Mouse (Mus musculus): Measurements from ENCODE around the gene Zswim5. TPM values are rescaled to one million over a fixed set of nuclear protein-coding genes. Genes with fewer than 3 reads are reported as not detected.

The Zswim5 gene
- polyA plus RNA-seq, 1 experiment = 6.3 TPM

GRCm38 (mm10) chr4:116999513-117000154 is 122.5 kb downstream of the Zswim5 start:
- Histone ChIP-seq H3K4me1 (ENCODE audit: control insufficient read depth, insufficient read depth, low read length) (no peaks in the 10 kb centered on the region), H3K4me3 (ENCODE audit: insufficient read depth, low read length) (no peak overlapping the region), H3K27ac (ENCODE audit: insufficient read depth, low read length) (no peak overlapping the region)
- TF ChIP-seq POLR2A (IDR thresholded peaks at IDR 0.05; ENCODE audit: extremely low read depth, insufficient read depth, low read length) = no peak
- TF ChIP-seq CTCF (IDR thresholded peaks at IDR 0.05; ENCODE audit: extremely low read depth, insufficient read depth, low read length) = no peak

GRCm38 (mm10) chr4:117001957-117002356 is 124.8 kb downstream of the Zswim5 start:
- H3K27ac ChIP-seq (ENCODE audit: insufficient read depth, low read length) = no peak overlapping the region
- no peak overlapping the region for H3K4me3 ChIP-seq (ENCODE audit: insufficient read depth, low read length)
- H3K4me1 ChIP-seq (ENCODE audit: control insufficient read depth, insufficient read depth, low read length) = no peaks in the 10 kb centered on the region
- TF ChIP-seq POLR2A (IDR thresholded peaks at IDR 0.05; ENCODE audit: extremely low read depth, insufficient read depth, low read length) (no peak), CTCF (IDR thresholded peaks at IDR 0.05; ENCODE audit: extremely low read depth, insufficient read depth, low read length) (no peak)

GRCm38 (mm10) chr4:117002543-117003521 is 125.7 kb downstream of the Zswim5 start:
- H3K27ac ChIP-seq (ENCODE audit: insufficient read depth, low read length) = no peak overlapping the region
- no peaks in the 10 kb centered on the region for H3K4me1 ChIP-seq (ENCODE audit: control insufficient read depth, insufficient read depth, low read length)
- TF ChIP-seq CTCF (IDR thresholded peaks at IDR 0.05; ENCODE audit: extremely low read depth, insufficient read depth, low read length) (peak; percentile 82), POLR2A (IDR thresholded peaks at IDR 0.05; ENCODE audit: extremely low read depth, insufficient read depth, low read length) (no peak)
- H3K4me3 ChIP-seq (ENCODE audit: insufficient read depth, low read length) = no peak overlapping the region

- TF ChIP-seq POLR2A (IDR thresholded peaks at IDR 0.05; ENCODE audit: extremely low read depth, insufficient read depth, low read length) = no peak
- H3K4me1 ChIP-seq (ENCODE audit: control insufficient read depth, insufficient read depth, low read length) = no peaks in the 10 kb centered on the region
These were observed 127.5 kb downstream of the Zswim5 start for GRCm38 (mm10) chr4:117004649-117005048.

GRCm38 (mm10) chr4:117005611-117006400 is 128.6 kb downstream of the Zswim5 start:
- TF ChIP-seq POLR2A (IDR thresholded peaks at IDR 0.05; ENCODE audit: extremely low read depth, insufficient read depth, low read length) = no peak
- no peak overlapping the region for H3K4me3 ChIP-seq (ENCODE audit: insufficient read depth, low read length)
- H3K27ac ChIP-seq (ENCODE audit: insufficient read depth, low read length) = no peak overlapping the region
- H3K4me1 ChIP-seq (ENCODE audit: control insufficient read depth, insufficient read depth, low read length) = no peaks in the 10 kb centered on the region

More at GRCm38 (mm10) chr4:117004649-117005048, 127.5 kb downstream of the Zswim5 start:
- Histone ChIP-seq H3K4me3 (ENCODE audit: insufficient read depth, low read length) (no peak overlapping the region), H3K27ac (ENCODE audit: insufficient read depth, low read length) (no peak overlapping the region)

GRCm38 (mm10) chr4:117007058-117007457 is 129.9 kb downstream of the Zswim5 start:
- Histone ChIP-seq H3K27ac (ENCODE audit: insufficient read depth, low read length) (no peak overlapping the region), H3K4me1 (ENCODE audit: control insufficient read depth, insufficient read depth, low read length) (no peaks in the 10 kb centered on the region), H3K4me3 (ENCODE audit: insufficient read depth, low read length) (no peak overlapping the region)
- TF ChIP-seq POLR2A (IDR thresholded peaks at IDR 0.05; ENCODE audit: extremely low read depth, insufficient read depth, low read length) = no peak
- TF ChIP-seq CTCF (IDR thresholded peaks at IDR 0.05; ENCODE audit: extremely low read depth, insufficient read depth, low read length) = no peak

GRCm38 (mm10) chr4:117010231-117010630 is 133.1 kb downstream of the Zswim5 start:
- no peak overlapping the region for H3K4me3 ChIP-seq (ENCODE audit: insufficient read depth, low read length)
- TF ChIP-seq POLR2A (IDR thresholded peaks at IDR 0.05; ENCODE audit: extremely low read depth, insufficient read depth, low read length) (no peak), CTCF (IDR thresholded peaks at IDR 0.05; ENCODE audit: extremely low read depth, insufficient read depth, low read length) (no peak)
- no peak overlapping the region for H3K27ac ChIP-seq (ENCODE audit: insufficient read depth, low read length)

GRCm38 (mm10) chr4:117013596-117013995 is 136.4 kb downstream of the Zswim5 start:
- H3K4me1 ChIP-seq (ENCODE audit: control insufficient read depth, insufficient read depth, low read length) = no peaks in the 10 kb centered on the region
- TF ChIP-seq CTCF (IDR thresholded peaks at IDR 0.05; ENCODE audit: extremely low read depth, insufficient read depth, low read length) = no peak
- TF ChIP-seq POLR2A (IDR thresholded peaks at IDR 0.05; ENCODE audit: extremely low read depth, insufficient read depth, low read length) = no peak
- H3K4me3 ChIP-seq (ENCODE audit: insufficient read depth, low read length) = no peak overlapping the region
- H3K27ac ChIP-seq (ENCODE audit: insufficient read depth, low read length) = no peak overlapping the region

More at GRCm38 (mm10) chr4:117010231-117010630, 133.1 kb downstream of the Zswim5 start:
- no peaks in the 10 kb centered on the region for H3K4me1 ChIP-seq (ENCODE audit: control insufficient read depth, insufficient read depth, low read length)

- Histone ChIP-seq H3K27ac (ENCODE audit: insufficient read depth, low read length) (no peak overlapping the region), H3K4me3 (ENCODE audit: insufficient read depth, low read length) (no peak overlapping the region), H3K4me1 (ENCODE audit: control insufficient read depth, insufficient read depth, low read length) (no peaks in the 10 kb centered on the region)
- TF ChIP-seq CTCF (IDR thresholded peaks at IDR 0.05; ENCODE audit: extremely low read depth, insufficient read depth, low read length) (no peak), POLR2A (IDR thresholded peaks at IDR 0.05; ENCODE audit: extremely low read depth, insufficient read depth, low read length) (no peak)
These were observed 137.8 kb downstream of the Zswim5 start for GRCm38 (mm10) chr4:117014901-117015415.
